Mouse (Mus musculus): ENCODE data around the gene Zswim5.

DNA sequence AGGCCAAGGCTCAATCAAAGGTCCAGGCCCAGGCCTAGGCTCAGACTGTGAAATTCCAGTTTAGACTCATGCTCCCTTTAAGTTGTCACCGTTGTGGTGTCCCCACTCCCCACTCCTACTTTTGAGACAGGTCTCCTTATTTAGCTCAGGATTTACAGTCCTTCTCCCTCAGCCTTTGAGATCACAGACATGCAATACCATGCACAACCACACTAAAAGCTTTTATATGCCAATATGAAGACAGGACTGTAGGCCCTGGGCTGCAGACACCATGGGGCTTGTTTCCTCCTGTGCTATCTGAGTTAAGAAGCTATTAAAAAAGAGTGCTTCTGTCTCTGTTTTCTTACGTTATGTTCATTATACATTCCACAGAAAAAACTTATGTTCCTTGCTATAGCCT, 140.6 kb downstream of the Zswim5 start:
- TF ChIP-seq EP300 (IDR thresholded peaks at IDR 0.05; ENCODE audit: insufficient read depth, low read depth, low read length) (no peak), CTCF (IDR thresholded peaks at IDR 0.05; ENCODE audit: low read depth, low read length) (no peak)

Measured in ES-Bruce4 (cell line).